Mouse (Mus musculus): ENCODE data around the gene Cbr2.

GRCm38 (mm10) chr11:120723509-120723908 is 8.4 kb downstream of the Cbr2 start:
- TF ChIP-seq CTCF (IDR thresholded peaks at IDR 0.05; ENCODE audit: low read depth, low read length) (no peak), POLR2A (IDR thresholded peaks at IDR 0.05; ENCODE audit: insufficient read depth, low read length) (no peak), EP300 (IDR thresholded peaks at IDR 0.05; ENCODE audit: insufficient read depth, low read depth, low read length) (no peak)
